Mouse (Mus musculus) R1 (cell line): ENCODE measurements around the gene Lrrc75a.
"Not testable (repeated sequence)": the region's sequence is repeated elsewhere in the genome, so short reads cannot be mapped to it uniquely, and the experiment has no call there.

Experiments used
- DNase-seq: peaks from one replicate; pipeline ENCODE4 v3.0.0-alpha.2; 2018; ENCODE audit warnings: low read depth, low spot score

The Lrrc75a gene

DNA sequence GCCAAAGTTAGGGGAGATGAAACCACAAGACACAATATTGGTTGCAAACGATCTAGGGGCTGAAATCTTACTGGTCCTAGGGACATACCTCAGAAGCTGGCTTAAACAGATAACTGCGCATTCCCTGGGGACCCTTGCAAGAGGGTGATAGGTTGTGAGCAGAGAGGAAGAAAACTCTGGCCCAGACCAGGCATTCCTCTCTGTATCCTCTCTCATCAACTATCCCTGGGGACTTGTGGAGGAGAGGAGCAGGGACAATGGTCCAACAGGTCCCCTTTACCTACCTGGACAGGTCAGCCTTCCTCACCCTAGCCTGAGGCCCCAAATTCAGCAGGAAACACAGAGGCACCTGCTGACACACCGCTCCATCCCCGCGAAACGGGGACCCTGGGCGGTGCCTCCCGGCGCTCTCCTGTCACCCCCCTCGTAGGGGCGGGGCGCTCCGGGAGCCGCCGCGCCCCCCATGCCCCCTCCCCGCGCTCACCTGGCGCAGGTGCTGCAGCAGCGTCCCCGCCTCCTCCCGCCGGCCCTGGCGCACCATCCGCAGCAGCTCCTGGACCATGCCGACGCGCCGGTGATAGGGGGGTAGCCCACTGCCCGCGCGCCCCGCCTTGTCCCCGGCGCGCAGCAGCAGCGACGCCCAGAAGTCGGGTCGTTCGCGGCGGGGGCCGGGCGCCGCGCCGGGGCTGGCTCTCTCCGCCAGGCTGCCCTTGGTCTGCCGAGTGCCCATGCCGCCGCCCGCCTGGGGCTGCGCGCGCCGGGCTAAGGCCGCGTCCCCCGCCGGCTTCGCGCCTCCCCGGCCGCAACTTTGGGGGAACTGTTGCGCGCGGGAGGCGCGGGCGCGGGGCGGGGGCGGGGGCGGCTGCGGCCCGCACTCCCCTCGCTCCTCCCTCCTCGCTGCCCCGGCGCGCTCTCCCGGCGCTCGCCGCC lies at the start of gene Lrrc75a:
Gene Lrrc75a, minus strand, starts transcription at position 863 of the 930 bp plus-strand sequence.
- DNase-seq = peak; percentile 65

DNA sequence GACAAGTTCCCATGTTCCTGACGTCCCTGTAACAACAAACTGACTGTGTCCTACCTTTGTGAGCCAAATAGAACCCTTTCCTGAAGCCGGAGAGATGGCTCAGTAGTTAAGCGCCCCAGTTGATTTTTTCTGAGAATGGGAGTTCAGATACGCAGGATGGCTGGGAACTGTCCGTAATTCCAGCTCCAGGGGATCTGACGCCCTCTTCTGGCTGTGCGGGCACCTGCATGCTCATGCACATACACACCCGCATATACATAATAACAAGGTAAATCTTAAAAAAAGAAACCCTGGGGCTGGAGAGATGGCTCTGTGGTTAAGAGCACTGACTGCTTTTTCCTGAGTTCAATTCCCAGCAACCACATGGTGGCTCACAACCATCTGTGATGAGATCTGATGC lies 46.8 kb upstream of the Lrrc75a start:
- peak; percentile 77 for DNase-seq

DNA sequence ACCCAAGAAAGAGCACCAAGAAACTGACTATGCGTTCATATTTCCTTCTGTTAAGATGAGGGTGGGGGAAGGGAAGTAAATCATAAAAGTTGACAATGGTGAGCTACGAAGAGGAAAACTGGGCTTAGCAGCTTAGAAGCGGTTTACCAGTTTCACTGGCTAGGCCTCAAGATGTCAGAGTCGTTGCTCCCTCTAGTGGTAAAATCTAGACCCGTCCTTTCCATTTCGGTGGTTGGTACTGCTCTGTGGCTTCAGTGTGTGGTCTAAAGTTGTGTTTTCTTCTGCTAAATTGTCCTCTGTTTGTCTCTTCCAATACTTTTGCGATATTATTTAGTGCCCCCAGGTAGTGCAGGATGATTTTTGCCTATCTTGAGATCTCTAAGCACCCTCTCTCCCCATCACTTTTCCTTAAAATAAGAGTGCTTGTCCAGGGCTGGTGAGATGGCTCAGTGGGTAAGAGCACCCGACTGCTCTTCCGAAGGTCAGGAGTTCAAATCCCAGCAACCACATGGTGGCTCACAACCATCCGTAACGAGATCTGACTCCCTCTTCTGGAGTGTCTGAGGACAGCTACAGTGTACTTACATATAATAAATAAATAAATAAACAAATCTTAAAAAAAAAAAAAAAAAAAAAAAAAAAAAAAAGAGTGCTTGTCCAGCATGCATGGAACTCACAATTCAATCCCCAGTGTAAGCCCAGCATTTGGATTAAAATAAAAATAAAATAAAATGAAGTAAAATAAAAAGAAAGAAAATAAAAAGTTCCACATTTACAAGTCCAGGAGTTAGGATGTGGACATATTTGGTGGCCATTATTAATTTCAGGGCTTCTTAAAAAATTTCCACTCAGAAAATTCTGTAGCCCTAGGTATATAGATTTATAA lies 45.2 kb upstream of the Lrrc75a start:
- peak; percentile 82 for DNase-seq

DNA sequence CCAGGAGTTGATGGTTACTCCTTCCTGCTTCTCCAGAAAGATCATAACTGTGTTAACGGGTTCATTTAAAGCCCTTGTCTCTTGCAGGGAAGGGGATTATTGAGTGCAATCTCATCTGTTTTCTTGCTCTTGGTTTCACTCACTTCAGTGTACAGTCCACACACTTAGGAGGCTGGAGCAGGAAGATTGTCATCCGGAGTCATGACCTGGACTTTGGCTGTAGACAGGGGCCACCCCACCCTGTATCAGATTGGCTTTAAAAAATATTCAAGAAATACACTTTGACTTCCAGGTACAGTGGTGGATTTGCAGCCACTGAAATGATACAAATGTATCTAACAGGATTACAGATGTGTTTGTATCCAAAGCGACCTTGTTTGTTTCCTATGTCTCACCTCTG lies 43.3 kb upstream of the Lrrc75a start:
- DNase-seq = no peak

DNA sequence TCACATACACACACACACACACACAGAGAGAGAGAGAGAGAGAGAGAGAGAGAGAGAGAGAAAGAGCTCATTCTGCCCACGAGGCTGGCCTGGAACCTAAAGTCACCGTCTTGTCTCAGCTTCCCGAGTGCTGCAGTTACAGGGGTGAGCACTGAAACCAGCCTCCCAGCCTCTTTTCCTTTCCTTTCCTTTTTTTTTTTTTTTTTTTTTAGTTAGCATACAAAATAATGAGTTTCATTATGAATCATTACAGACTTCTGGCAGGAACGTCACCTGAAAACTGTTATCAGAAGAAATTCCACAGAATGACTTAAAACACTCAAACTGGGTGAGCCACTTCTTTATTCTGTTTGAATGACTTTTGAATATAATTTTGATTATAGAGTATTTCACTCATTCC lies 31.6 kb upstream of the Lrrc75a start:
- no peak for DNase-seq

DNA sequence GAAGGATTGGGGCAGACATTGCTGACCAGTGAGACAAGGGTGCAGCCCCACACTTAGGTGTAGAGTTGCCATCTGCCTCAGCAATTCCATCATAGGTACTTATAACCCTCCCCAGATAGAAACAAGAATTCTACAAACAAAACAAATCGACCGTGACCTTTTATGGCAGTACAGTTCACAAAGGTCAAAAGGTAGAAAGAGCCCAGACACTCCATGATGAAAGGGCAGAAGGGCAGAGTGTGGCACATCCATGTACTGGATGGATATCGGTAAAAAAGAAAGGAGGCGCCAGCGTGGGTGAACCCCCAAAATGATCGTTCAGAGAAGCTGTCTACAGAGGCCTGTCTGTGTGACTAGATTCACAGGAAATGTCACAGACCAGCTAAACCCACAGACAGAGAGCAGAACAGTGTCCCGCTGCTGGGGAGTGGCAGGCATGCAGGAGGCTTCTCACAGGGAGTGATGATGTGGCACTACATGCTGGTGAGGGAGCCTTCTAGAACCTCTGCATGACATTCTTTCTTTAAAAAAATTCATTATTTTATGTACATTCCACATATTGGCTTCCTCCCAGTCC lies 30.5 kb upstream of the Lrrc75a start:
- DNase-seq = no peak

DNA sequence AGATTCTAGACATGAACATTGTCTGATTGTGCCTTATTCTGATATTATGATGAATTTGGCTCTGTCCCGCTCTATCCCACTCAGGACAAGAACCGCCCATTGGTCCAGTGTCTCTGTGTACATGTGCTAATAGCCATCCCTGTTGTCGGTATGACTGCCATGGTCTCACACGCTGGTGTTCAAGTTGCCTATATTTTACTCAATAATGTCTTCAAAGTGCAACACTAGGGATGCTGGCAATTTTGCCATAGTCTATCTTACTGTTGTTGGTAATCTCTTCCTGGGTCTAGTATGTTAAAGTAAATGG lies 27.9 kb upstream of the Lrrc75a start:
- no peak for DNase-seq

DNA sequence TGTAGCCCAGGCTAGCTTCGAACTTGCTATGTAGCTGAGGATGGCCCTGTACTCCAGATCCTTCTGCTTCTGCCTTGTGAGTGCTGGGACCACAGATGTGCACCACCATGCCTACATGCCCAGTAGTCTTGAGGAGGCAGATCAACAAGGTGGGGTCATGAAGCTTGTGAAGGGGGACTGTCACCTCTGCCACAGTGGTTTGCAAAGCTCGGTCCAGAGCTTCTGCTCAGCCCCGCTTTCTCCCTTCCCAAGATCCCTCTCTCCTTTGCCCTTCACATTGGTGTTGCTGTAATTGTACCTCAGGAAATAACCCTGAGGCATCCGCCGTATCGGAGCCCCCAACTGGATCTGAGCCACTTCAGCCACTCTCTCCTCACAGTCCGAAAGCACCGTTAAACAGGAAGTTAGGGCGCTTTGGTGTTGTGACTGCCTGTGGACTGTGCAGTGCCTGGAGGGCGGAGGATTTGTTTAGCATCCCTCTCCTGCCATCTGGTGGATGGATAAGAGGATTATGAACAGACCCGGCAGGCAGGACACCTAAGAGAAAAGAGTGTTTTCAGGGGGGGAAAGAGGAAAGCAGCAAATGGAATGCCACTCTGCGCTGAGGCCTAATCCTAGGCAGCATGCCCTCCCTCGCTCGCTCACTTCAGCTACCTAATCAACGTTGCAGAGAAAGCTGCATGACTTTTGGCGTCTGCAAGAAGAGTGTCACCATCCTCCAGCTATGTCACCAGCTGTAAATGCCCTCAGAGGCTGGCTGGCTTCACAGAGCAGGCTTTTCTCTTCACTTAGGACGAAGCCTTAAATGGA lies 27.4 kb upstream of the Lrrc75a start:
- DNase-seq = peak; percentile 93

DNA sequence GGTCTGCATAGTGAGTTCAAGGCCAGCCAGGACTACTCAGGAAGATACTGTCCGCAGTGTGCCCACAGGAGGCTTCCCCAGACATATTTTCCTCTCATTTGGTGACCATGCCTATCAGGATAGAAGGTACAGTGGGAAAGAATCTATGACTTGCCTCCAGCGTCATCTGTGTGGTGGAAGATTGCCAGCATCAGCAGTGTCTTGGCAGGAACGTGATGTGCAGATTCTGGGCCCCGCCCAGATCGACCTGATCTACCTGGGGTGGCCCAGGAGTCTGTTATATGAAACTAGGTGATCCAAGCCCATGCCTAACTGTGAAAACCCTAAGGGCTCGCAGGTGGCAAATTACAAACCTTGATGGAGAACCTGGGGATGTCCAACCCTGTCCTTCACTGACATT lies 21.7 kb upstream of the Lrrc75a start:
- DNase-seq = no peak

DNA sequence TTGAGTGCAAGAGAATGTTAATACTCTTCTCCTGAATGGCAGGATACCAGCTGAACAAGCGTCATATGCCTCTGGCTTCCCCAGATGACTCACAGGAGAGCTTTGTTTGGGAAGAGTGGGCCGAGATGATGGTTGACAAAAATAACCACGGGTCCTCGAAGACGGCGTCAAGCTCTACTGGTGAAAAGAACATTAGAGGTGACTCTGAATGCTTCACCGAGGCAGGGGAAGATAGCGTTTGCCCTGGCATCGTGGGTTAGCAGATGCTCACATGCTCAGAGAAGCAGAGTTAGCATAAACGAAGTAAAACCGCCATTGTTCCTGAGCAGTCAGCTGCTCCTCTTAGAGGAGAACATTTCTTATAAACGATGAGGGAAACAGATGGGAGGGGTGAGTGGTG lies 21.1 kb upstream of the Lrrc75a start:
- DNase-seq = no peak

DNA sequence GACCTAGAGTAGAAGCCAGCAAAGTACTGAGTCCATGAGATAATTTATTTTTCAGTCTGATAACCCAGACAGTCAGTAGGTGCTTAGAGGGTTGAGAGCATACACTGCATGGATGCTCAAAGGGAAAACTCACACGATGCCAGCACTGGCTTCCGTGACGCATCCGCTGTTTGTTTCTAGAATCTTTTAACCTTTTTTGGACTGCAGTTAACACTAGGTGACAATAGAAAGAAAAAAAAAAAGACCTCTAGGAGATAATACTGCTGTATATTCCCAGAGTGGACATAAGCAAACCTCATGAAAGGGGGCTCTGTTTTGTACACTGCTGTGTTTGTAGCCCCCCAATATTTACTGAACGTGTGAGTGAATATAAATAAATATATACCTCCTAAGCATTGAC lies 20.7 kb upstream of the Lrrc75a start:
- DNase-seq = no peak

DNA sequence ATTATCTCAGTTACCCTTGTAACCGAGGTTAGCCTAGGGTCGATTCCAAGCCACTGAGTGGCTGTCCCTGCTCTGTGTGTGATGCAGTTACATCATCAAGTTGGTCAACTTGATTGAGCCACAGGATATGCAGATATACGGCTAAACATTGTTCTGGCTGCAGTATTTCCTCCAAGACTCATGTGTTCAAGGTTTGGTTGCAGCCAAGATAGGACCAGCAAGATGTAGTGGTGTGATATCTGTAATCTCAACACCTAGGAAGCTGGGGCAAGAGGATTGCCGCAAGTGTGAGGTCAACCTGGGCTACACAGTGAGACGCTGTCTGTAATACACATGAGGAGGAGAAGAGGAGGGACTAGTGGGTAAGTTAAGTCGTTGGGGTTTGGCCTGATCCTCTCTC lies 15.9 kb upstream of the Lrrc75a start:
- no peak for DNase-seq

DNA sequence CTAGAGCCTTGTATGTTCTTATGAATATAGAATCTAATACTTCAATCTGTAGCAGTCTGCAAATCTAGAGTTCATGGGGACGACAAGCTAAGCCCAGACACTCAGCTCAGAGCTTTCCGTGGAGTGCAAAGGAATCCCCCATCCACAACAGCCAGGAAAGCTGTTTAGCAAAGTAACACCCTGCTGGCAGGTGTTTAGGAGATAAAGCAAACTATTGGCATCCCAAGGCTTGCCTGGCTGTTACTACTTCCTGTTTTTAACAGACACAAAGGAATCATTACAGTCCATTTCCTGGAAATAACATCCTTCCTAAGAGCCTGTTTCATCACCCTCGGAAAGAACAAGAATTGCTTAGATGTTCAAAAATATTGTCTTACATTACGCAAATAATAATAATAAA lies 12.6 kb upstream of the Lrrc75a start:
- DNase-seq = peak; percentile 87

DNA sequence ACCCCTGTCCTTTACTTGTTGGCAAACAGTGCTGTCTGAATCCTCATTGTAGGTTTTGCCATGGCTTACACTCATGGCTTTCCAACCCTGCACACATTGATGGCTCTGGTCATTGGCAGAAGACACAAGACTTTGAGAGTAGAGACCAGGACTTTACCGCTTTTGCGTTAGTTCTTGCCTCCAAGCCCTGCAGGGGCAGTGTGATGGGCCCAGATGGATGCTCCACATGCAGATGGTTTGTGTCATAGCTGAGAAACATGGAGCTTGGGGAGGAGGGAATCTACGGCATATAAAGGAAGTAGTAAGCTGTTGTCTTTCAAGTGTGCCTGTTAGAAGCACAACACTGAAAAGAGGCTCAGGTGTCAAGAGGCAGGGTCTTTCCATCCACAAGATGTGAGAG lies 3.8 kb upstream of the Lrrc75a start:
- no peak for DNase-seq

DNA sequence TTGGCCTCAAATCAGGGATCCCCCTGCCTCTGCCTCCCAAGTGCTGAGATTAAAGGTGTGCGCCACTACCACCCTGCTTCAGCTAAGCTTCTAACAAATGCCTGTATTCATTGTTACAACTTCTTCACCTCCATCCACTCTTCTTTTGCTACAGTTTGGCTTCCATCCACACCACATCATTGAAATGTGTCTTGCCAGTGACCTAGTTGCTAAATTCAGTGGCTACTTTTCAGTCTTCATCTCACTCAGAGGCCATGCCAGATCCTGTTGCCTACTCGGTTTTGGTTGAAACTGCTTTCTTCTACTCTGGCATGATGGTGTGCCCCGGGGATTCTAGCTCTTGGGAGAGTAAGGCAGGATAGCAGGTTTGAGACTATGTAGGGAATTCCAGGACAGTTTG lies 3.2 kb upstream of the Lrrc75a start:
- DNase-seq = no peak

DNA sequence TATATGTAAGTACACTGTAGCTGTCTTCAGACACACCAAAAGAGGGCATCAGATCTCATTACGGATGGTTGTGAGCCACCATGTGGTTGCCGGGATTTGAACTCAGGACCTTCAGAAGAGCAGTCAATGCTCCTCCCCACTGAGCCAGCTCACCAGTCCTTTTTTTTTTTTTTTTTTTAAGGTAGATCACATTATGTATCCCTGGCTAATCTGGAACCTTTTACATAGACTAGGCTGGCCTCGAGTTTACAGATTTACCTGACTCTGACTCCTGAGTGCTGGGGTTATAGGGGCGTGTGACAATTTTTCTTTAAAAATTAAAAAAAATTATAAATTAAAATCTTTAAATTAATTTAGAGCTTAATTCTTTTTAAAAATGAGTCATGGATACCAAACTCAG lies 1.5 kb upstream of the Lrrc75a start:
- not testable (repeated sequence) for DNase-seq

DNA sequence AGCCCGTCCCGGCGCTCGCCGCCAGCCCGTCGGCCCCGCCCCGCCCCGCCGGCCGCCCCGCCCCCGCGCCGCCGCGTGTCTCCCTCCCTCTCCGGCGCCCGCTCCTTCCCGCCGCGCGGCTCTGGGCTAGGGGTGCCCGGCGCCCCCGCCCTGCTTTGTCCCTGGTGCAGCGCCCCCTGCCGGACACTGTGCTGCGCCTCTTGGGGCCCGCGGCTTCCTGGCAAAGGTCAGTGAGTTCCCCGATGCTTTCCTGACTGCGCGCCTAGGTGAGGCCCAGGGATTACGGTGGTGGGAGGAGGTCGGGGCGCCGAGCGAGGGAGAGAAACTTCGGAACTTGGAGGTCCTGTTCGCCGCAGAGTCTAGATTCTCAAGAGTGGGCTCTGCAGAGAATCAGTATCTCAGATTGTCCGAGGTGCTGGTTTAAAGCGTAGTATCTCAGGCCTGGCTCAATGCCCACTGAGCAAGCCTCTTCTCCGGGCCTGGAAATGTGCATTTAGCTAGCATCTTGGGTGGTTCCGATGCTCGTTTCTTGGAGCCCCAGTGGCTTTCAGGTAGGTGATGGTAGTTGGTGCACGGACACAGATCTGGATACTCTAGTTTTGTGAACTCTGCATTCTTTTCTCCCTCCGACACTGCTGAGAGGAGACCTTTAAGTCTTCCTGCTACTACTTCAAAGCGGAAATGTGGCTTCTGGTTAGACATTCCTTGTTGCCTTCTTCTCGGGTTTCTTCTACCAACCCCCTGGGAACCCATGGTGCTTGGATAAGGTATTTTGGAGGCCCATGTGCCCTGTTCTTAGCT lies 468 bp upstream of the Lrrc75a start, which contains the start of gene Mmgt2:
Gene Mmgt2, plus strand, starts transcription at position 74 of the 801 bp plus-strand sequence.
- DNase-seq = peak; percentile 94

DNA sequence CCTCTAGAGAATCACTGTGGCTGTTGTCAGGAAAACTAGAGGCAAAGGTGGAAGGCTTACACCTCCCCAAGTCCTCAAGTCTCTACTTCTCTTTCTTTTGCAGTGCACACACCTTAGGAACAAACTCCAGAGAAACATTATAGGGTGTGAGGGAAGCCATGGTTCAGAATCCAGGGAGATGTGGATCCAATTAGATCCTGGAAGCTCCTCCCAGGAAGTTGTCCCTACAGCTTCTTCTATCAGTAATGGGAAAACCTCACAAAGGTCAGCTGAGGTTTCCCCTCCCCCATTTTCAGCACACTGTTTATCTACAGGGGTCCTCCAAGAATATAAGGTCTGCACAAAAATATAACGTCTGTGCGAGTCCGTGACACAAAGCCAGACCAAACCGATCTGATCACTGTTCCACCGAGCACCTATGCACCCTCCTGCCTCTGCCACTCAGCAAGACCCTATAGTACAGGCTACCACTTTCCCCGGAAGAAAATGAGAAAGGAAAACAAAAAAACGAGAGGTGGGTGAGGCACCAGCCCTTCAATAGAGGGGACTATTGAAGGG lies 1.3 kb downstream of the Lrrc75a start:
- DNase-seq = peak; percentile 69

DNA sequence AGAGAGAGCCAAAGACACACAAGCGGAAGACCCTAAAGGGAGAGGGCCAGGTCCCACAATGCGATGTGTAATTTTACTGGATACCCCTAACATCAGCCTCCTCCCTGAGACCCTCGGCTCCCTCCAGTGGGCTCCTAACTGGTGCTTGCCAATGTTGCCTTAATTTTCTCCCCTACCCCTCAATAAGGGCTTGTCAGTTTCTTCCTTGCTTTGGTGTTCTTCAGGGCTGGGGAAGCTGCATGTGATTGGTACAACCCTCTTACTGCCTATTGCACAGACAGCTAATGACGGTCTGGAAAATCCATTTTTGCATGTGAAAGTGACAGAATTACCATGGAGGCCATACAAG lies 1.9 kb downstream of the Lrrc75a start:
- DNase-seq = no peak

DNA sequence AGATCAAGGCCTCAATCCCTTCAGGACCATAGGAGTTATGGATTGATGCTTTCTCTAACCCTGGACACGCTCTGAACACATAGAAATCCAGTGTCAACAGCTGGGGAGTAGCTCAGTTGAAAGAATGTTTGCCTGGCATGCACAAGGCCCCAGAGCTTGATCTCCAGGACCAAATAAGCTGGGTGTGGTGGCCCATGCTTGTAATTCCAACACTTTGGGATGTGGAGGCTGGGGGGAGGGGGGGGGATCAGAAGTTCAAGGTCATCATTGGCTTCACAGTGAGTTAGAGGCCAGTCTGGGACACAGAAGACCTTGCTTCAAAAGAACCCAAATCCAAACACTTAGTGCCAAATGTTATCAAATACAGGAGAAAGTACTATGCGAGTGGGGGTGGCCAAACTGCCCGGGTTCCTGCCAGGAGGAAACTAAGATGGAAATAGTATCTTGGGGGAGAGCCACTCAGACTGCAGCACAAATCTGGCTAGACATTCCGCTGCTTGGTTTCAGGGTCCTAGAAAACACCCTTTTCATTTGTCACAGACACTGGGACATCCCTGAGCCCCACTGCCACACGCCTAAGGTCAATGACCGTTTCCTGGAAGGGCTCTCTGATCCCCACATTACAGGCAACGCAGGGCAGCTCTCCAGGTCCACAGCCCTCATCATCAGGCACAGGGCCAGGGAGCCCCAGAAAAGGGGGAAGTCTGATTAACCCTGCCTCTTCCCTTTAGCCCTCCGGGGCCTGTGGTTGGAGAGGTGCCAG lies 2.4 kb downstream of the Lrrc75a start:
- peak; percentile 93 for DNase-seq
